Mouse (Mus musculus) G1E (cell line): ENCODE data around the gene Prrt1.

Experiments
- CTCF ChIP-seq: IDR thresholded peaks from 2 replicates; pipeline ENCODE4 v1.5.1; 2012; ENCODE audit warnings: low read depth, low read length, inconsistent platforms, mixed read lengths
- GATA1 ChIP-seq: IDR thresholded peaks from 2 replicates; pipeline ENCODE4 v1.6.1; 2012; ENCODE audit warnings: borderline replicate concordance, low read length, inconsistent platforms, mixed read lengths
- GATA2 ChIP-seq: IDR thresholded peaks from 2 replicates; pipeline ENCODE4 v1.6.1; 2012; ENCODE audit warnings: low read depth, low read length, inconsistent platforms, borderline replicate concordance
- TAL1 ChIP-seq: conservative IDR thresholded peaks from 2 replicates; pipeline ENCODE4 v1.6.1; 2012; ENCODE audit warnings: low read depth, low read length, inconsistent platforms, mixed read lengths

GRCm38 (mm10) chr17:34621006-34621405 is 8.3 kb upstream of the Prrt1 start:
- TF ChIP-seq CTCF (no peak), GATA2 (no peak), TAL1 (no peak), GATA1 (no peak)
